Mouse (Mus musculus): ENCODE results near the gene P4hb. TPM values are rescaled to one million over a fixed set of nuclear protein-coding genes. Genes with fewer than 3 reads are reported as not detected.

Gene P4hb
- polyA plus RNA-seq, 2 experiments, result 214 to 497 TPM

- ATAC-seq (ENCODE audit: insufficient read depth) (no peak), DNase-seq (ENCODE audit: low read depth in 3 of 3, low spot score in 3 of 3) (peak in 1 of 3 experiments; percentile 56)
- no peaks in the 10 kb centered on the region for H3K9me3 ChIP-seq (ENCODE audit: control insufficient read depth, low read length)
- no peak overlapping the region for H3K9ac ChIP-seq (replicated peaks)
- WGBS (ENCODE audit: insufficient replicate concordance), result 57% methylated on average over 15 of the region's 15 CpGs
- H3K27me3 ChIP-seq (ENCODE audit: control insufficient read depth, insufficient read depth, low read length), result no peaks in the 10 kb centered on the region
- peaks cover 18 to 21% of the 10 kb centered on the region in 2 experiments for H3K4me1 ChIP-seq (replicated peaks; ENCODE audit: control insufficient read depth in 2 of 2, insufficient read depth in 2 of 2, low read length in 1 of 2)
- H3K27ac ChIP-seq, result no peak overlapping the region; the same call in 1 of the 2 replicates
- H3K4me2 ChIP-seq (ENCODE audit: low read depth), result peak overlapping the region; percentile 98
- TF ChIP-seq EP300 (IDR thresholded peaks at IDR 0.05; ENCODE audit: low read depth) (no peak), CTCF (IDR thresholded peaks at IDR 0.05; ENCODE audit: low read depth) (peak; percentile 95)
- H3K4me3 ChIP-seq (ENCODE audit: insufficient read depth in 1 of 2, low read depth in 2 of 2, low read length in 2 of 2), result peak overlapping the region; percentile 86 to 89
- H3K36me3 ChIP-seq (replicated peaks; ENCODE audit: control insufficient read depth, insufficient read depth, low read depth), result peaks cover 18% of the 10 kb centered on the region
Observed at GRCm38 (mm10) chr11:120579316-120580107, 6.5 kb upstream of the P4hb start.

GRCm38 (mm10) chr11:120578694-120579243, 5.7 kb upstream of the P4hb start:
- Histone ChIP-seq H3K4me2 (ENCODE audit: low read depth) (no peak overlapping the region), H3K36me3 (replicated peaks; ENCODE audit: control insufficient read depth, insufficient read depth, low read depth) (peaks cover 18% of the 10 kb centered on the region), H3K4me1 (replicated peaks; ENCODE audit: control insufficient read depth in 2 of 2, insufficient read depth in 2 of 2, low read length in 1 of 2) (peaks cover 22 to 25% of the 10 kb centered on the region in 2 experiments), H3K4me3 (ENCODE audit: insufficient read depth in 1 of 2, low read depth in 2 of 2, low read length in 2 of 2) (no peak overlapping the region), H3K27me3 (ENCODE audit: control insufficient read depth, insufficient read depth, low read length) (no peaks in the 10 kb centered on the region), H3K27ac (no peak overlapping the region), H3K9ac (replicated peaks) (no peak overlapping the region), H3K9me3 (ENCODE audit: control insufficient read depth, low read length) (no peaks in the 10 kb centered on the region)
- WGBS (ENCODE audit: insufficient replicate concordance), result 87% methylated on average over 11 of the region's 11 CpGs
- TF ChIP-seq EP300 (IDR thresholded peaks at IDR 0.05; ENCODE audit: low read depth), result no peak
- TF ChIP-seq CTCF (IDR thresholded peaks at IDR 0.05; ENCODE audit: low read depth), result no peak
- no peak for ATAC-seq (ENCODE audit: insufficient read depth)
- no peak for DNase-seq (ENCODE audit: low read depth in 3 of 3, low spot score in 3 of 3)

GRCm38 (mm10) chr11:120578024-120578693, 5.1 kb upstream of the P4hb start:
- Histone ChIP-seq H3K27me3 (ENCODE audit: control insufficient read depth, insufficient read depth, low read length) (no peaks in the 10 kb centered on the region), H3K4me2 (ENCODE audit: low read depth) (no peak overlapping the region), H3K27ac (no peak overlapping the region), H3K36me3 (replicated peaks; ENCODE audit: control insufficient read depth, insufficient read depth, low read depth) (peaks cover 18% of the 10 kb centered on the region), H3K4me1 (replicated peaks; ENCODE audit: control insufficient read depth in 2 of 2, insufficient read depth in 2 of 2, low read length in 1 of 2) (peaks cover 22 to 25% of the 10 kb centered on the region in 2 experiments), H3K4me3 (ENCODE audit: insufficient read depth in 1 of 2, low read depth in 2 of 2, low read length in 2 of 2) (no peak overlapping the region), H3K9me3 (ENCODE audit: control insufficient read depth, low read length) (no peaks in the 10 kb centered on the region), H3K9ac (replicated peaks) (no peak overlapping the region)
- 76% methylated on average over 10 of the region's 10 CpGs for WGBS (ENCODE audit: insufficient replicate concordance)
- DNase-seq (ENCODE audit: low read depth in 3 of 3, low spot score in 3 of 3) (no peak), ATAC-seq (ENCODE audit: insufficient read depth) (no peak)
- no peak for TF ChIP-seq CTCF (IDR thresholded peaks at IDR 0.05; ENCODE audit: low read depth)
- no peak for TF ChIP-seq EP300 (IDR thresholded peaks at IDR 0.05; ENCODE audit: low read depth)

- ATAC-seq (ENCODE audit: insufficient read depth), result no peak
- no peak overlapping the region for H3K4me3 ChIP-seq (ENCODE audit: insufficient read depth in 1 of 2, low read depth in 2 of 2, low read length in 2 of 2)
- H3K4me1 ChIP-seq (replicated peaks; ENCODE audit: control insufficient read depth in 2 of 2, insufficient read depth in 2 of 2, low read length in 1 of 2), result peaks cover 22 to 25% of the 10 kb centered on the region in 2 experiments
- no peak overlapping the region for H3K9ac ChIP-seq (replicated peaks)
- no peaks in the 10 kb centered on the region for H3K9me3 ChIP-seq (ENCODE audit: control insufficient read depth, low read length)
- peaks cover 18% of the 10 kb centered on the region for H3K36me3 ChIP-seq (replicated peaks; ENCODE audit: control insufficient read depth, insufficient read depth, low read depth)
- WGBS (ENCODE audit: insufficient replicate concordance), result 71% methylated on average over 7 of the region's 7 CpGs
- peak overlapping the region; percentile 41 for H3K27ac ChIP-seq
- H3K27me3 ChIP-seq (ENCODE audit: control insufficient read depth, insufficient read depth, low read length), result no peaks in the 10 kb centered on the region
- H3K4me2 ChIP-seq (ENCODE audit: low read depth), result peak overlapping the region; percentile 11
- no peak for DNase-seq (ENCODE audit: low read depth in 3 of 3, low spot score in 3 of 3)
- TF ChIP-seq CTCF (IDR thresholded peaks at IDR 0.05; ENCODE audit: low read depth) (peak; percentile 50), EP300 (IDR thresholded peaks at IDR 0.05; ENCODE audit: low read depth) (no peak)
Observed at GRCm38 (mm10) chr11:120577211-120578023, 4.4 kb upstream of the P4hb start.

Data from liver, embryonic 14.5 days (tissue).